13 mouse cellular contexts compared by ENCODE assay signal in genomic region chr12:64972063-64972462, GRCm38 (mm10). TPM values are rescaled to one million over a fixed set of nuclear protein-coding genes. Genes with fewer than 3 reads are reported as not detected.
DNase-seq lines count a peak whose midpoint lies in the region; ATAC-seq lines count a peak whose summit lies in the region.
"Had no signal": no experiment of that assay in that cellular context is flagged by ENCODE, and none has a peak within 500 bp of the region (broad histone marks: within the 10 kb centered on the region; RNA-seq: fewer than 3 reads in every experiment).

No protein-coding gene starts in this region.

- peak overlapping the region; percentile 31; the same call in 1 of the 2 replicates for H3K4me2 ChIP-seq in heart, embryonic 12.5 days
- H3K4me2 ChIP-seq in liver, embryonic 12.5 days: peak overlapping the region; percentile 29
- H3K4me2 ChIP-seq in midbrain, embryonic 16.5 days (ENCODE audit: low read length): peak overlapping the region; percentile 29; the same call in 1 of the 2 replicates

- H3K27ac ChIP-seq in heart, embryonic 12.5 days (ENCODE audit: poor library complexity, severe bottlenecking): no peak overlapping the region
- no peak overlapping the region for H3K27ac ChIP-seq in liver, embryonic 12.5 days
- H3K27ac ChIP-seq in midbrain, embryonic 16.5 days (ENCODE audit: low read length): no peak overlapping the region
- H3K27ac ChIP-seq: kidney, embryonic 15.5 days had no signal

- no peak overlapping the region for H3K9ac ChIP-seq in heart, embryonic 12.5 days
- 0 out of 2 replicates have a peak overlapping the region, but pooled peaks have one; percentile 9 for H3K9ac ChIP-seq in liver, embryonic 12.5 days
- H3K9ac ChIP-seq in midbrain, embryonic 16.5 days (ENCODE audit: low read depth, low read length): no peak overlapping the region
- H3K9ac ChIP-seq: kidney, embryonic 15.5 days had no signal

- peaks cover 26% of the 10 kb centered on the region for H3K4me1 ChIP-seq in heart, embryonic 12.5 days (replicated peaks)
- H3K4me1 ChIP-seq in liver, embryonic 12.5 days: peaks cover 64% of the 10 kb centered on the region
- peaks cover 50% of the 10 kb centered on the region for H3K4me1 ChIP-seq in midbrain, embryonic 16.5 days (ENCODE audit: control insufficient read depth, insufficient read depth, low read length)

- no peaks in the 10 kb centered on the region for H3K27me3 ChIP-seq in heart, embryonic 12.5 days (replicated peaks)
- no peaks in the 10 kb centered on the region for H3K27me3 ChIP-seq in liver, embryonic 12.5 days (replicated peaks)
- no peaks in the 10 kb centered on the region for H3K27me3 ChIP-seq in midbrain, embryonic 16.5 days (ENCODE audit: control insufficient read depth, insufficient read depth, low read depth, low read length)
- H3K27me3 ChIP-seq: kidney, embryonic 15.5 days; Patski had no signal

- H3K4me3 ChIP-seq in heart, embryonic 12.5 days: no peak overlapping the region
- H3K4me3 ChIP-seq in liver, embryonic 12.5 days: no peak overlapping the region
- H3K4me3 ChIP-seq in midbrain, embryonic 16.5 days (ENCODE audit: low read depth, low read length): no peak overlapping the region
- H3K4me3 ChIP-seq: kidney, embryonic 15.5 days had no signal

- H3K9me3 ChIP-seq in heart, embryonic 12.5 days (replicated peaks): no peaks in the 10 kb centered on the region
- no peaks in the 10 kb centered on the region for H3K9me3 ChIP-seq in liver, embryonic 12.5 days (replicated peaks)
- H3K9me3 ChIP-seq in midbrain, embryonic 16.5 days (replicated peaks; ENCODE audit: control insufficient read depth, low read length, poor library complexity, severe bottlenecking): no peaks in the 10 kb centered on the region
- H3K9me3 ChIP-seq: kidney, embryonic 15.5 days had no signal

- H3K36me3 ChIP-seq in heart, embryonic 12.5 days: peaks cover 2% of the 10 kb centered on the region; the same call in 1 of the 2 replicates
- H3K36me3 ChIP-seq in liver, embryonic 12.5 days: peaks cover 16% of the 10 kb centered on the region; the same call in 1 of the 2 replicates
- H3K36me3 ChIP-seq in midbrain, embryonic 16.5 days (ENCODE audit: control insufficient read depth, insufficient read depth, low read length): no peaks in the 10 kb centered on the region

- DNase-seq in heart, postnatal 4 days: no peak
- DNase-seq in liver (no peak), MEL-GATA-1-ER (ENCODE audit: extremely low read depth, low read depth) (peak; percentile 22)
- no peak for DNase-seq in gastrocnemius, postnatal 4 days (ENCODE audit: low spot score in 2 of 2)
- no peak for DNase-seq in cerebellum, postnatal 25 days
- DNase-seq: cerebellum, adult 9-11 months; gastrocnemius, postnatal 36 days; lung, postnatal 10 days had no signal

- WGBS in heart, embryonic 12.5 days: 60% methylated on average over 6 of the region's 6 CpGs
- WGBS in liver, embryonic 12.5 days (ENCODE audit: insufficient replicate concordance): 57% methylated on average over 6 of the region's 6 CpGs
- WGBS in midbrain, embryonic 16.5 days: 83% methylated on average over 6 of the region's 6 CpGs

- no peak for ATAC-seq in heart, embryonic 12.5 days (ENCODE audit: insufficient number of reproducible peaks, low FRiP score)
- no peak for ATAC-seq in liver, embryonic 12.5 days
- ATAC-seq in midbrain, embryonic 16.5 days: no peak
- ATAC-seq: Patski had no signal

RNA-seq across cellular contexts. Expression of gene Togaram1, which starts 6.5 kb away (rescaled TPM):
- 19.5 and 22.1 TPM in 2 replicates for polyA plus RNA-seq in heart, embryonic 12.5 days (2016; fragmentation: Nextera tagmentation; extraction: Ambion mirVana)
- total RNA-seq in heart, postnatal 4 days (2021): 10 to 100 TPM; 16.5 to 18.9 TPM
- 13.3 and 15.4 TPM in 2 replicates for polyA plus RNA-seq in liver, embryonic 12.5 days (2016; fragmentation: Nextera tagmentation; extraction: Ambion mirVana)
- polyA plus RNA-seq in midbrain, embryonic 16.5 days (2015; fragmentation: Nextera tagmentation; extraction: Ambion mirVana): 24.0 and 24.5 TPM in 2 replicates
- total RNA-seq in gastrocnemius, postnatal 4 days (2021): 10 to 100 TPM; 19.1 to 21.3 TPM

RNA-seq across cellular contexts. Expression of gene Klhl28, which starts 6.7 kb away (rescaled TPM):
- 11.3 and 11.4 TPM in 2 replicates for polyA plus RNA-seq in heart, embryonic 12.5 days (2016; fragmentation: Nextera tagmentation; extraction: Ambion mirVana)
- total RNA-seq in heart, postnatal 4 days (2021): 10 to 100 TPM; 12.9 to 13.0 TPM
- 3.3 and 4.0 TPM in 2 replicates for polyA plus RNA-seq in liver, embryonic 12.5 days (2016; fragmentation: Nextera tagmentation; extraction: Ambion mirVana)
- polyA plus RNA-seq in midbrain, embryonic 16.5 days (2015; fragmentation: Nextera tagmentation; extraction: Ambion mirVana): 24.2 and 26.1 TPM in 2 replicates
- 10 to 100 TPM; 14.1 to 15.1 TPM for total RNA-seq in gastrocnemius, postnatal 4 days (2021)

RNA-seq across cellular contexts. Expression of gene Gm527, which starts 54.4 kb away (rescaled TPM):
- 2.2 and 2.6 TPM in 2 replicates for polyA plus RNA-seq in heart, embryonic 12.5 days (2016; fragmentation: Nextera tagmentation; extraction: Ambion mirVana)
- 1 to 10 TPM; 3.8 to 4.9 TPM for total RNA-seq in heart, postnatal 4 days (2021)
- 0.77 and 1.0 TPM in 2 replicates for polyA plus RNA-seq in liver, embryonic 12.5 days (2016; fragmentation: Nextera tagmentation; extraction: Ambion mirVana)
- polyA plus RNA-seq in midbrain, embryonic 16.5 days (2015; fragmentation: Nextera tagmentation; extraction: Ambion mirVana): 2.3 and 2.5 TPM in 2 replicates
- 1 to 10 TPM; 9.8 to 9.9 TPM for total RNA-seq in gastrocnemius, postnatal 4 days (2021)
